Mouse (Mus musculus) erythroid progenitor cell, adult 5-6 weeks (primary cell): Measurements from ENCODE around the gene Baz1b. TPM values are rescaled to one million over a fixed set of nuclear protein-coding genes. Genes with fewer than 3 reads are reported as not detected.
A peak's percentile ranks its signal among the peaks of the same experiment; 100 is the strongest.
"Not testable (repeated sequence)": the region's sequence is repeated elsewhere in the genome, so short reads cannot be mapped to it uniquely, and the experiment has no call there.

Experiments
- ATAC-seq: replicated peaks from 2 replicates; pipeline ENCODE4 v1.8.0; 2016; ENCODE audit warnings: moderate number of reproducible peaks, mild to moderate bottlenecking, moderate TSS enrichment, inconsistent platforms; ENCODE audit not compliant: poor library complexity, low FRiP score, severe bottlenecking
- total RNA-seq, 2 experiments: library from RNA; stranded (forward) in 1 of 2; stranded (reverse) in 1 of 2; fragments of 150-400 nt in 1 of 2; fragments of 186-747, 209-891 nt in 1 of 2; gene quantifications; 2 replicates each; pipeline versions ENCODE4 v1.2.3 to v1.2.4; 2015 to 2017; ENCODE audit warnings: low replicate concordance in 2 of 2

The Baz1b gene
- total RNA-seq, 2 experiments from 2014 or later: 115 to 201 TPM

DNA sequence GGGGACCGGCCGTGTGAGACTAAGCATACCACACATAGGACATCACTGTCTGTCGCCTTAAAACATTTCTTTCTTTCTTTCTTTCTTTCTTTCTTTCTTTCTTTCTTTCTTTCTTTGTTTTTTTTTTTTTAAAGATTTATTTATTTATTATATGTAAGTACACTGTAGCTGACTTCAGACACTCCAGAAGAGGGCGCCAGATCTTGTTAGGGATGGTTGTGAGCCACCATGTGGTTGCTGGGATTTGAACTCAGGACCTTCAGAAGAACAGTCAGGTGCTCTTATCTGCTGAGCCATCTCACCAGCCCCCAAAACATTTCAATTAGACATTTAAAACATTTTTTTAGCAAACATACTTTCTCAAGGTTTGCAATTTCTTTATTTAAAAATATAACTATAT, 38.8 kb downstream of the Baz1b start:
- not testable (repeated sequence) for ATAC-seq

DNA sequence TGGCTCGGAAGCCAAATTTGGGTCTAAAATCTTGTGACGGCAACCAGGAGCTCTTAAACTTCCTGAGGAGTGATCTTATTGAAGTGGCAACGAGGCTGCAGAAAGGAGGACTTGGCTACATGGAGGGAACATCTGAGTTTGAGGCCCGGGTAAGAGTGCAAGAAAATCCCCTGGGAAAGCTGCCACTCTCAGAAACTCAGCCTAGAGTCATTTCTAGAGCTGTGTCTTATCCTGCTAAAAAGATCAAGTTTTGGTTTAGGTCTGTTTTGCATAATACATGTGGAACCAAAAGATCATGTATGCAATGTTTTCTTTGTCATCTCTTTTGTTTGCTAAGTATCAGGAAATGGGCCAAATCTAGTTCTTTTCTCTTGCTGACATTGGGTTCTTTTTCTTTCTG, 43.1 kb downstream of the Baz1b start:
- no peak for ATAC-seq

DNA sequence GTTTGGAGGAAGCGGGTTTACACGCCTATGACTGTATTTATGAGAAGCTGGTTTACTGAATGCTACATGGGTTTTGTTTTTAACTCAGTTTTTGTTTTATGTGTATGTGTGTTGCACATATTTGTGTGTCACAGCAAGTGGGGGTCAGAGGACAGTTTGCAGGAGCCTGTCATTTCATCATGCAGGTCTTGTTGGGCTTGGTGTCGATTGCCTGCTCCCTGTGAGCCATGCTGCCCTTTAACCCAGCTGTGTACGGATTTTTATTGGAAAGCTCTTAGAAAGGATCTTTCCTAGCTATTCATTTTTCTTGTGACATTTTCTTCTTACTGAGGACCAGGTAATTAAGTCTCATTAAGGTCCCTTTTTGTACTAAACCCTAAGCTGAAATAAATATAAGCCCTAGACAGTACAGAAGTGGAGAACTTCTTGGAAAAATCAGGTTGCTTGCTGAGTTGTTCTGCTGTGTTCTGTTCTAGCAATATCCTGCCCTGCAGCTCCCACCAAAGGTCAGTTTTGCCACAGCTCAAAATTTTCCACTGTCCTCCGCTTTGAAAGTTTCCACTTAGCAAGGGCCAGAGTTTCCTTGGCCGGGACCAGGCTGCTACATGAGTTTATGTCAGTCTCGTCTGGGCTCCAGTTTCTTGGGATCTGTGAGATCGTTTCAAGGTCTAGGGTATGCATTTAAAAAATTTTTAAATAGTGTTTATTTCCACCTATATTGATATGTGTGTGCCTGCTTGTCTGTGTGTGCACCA, 46.3 kb downstream of the Baz1b start:
- no peak for ATAC-seq

DNA sequence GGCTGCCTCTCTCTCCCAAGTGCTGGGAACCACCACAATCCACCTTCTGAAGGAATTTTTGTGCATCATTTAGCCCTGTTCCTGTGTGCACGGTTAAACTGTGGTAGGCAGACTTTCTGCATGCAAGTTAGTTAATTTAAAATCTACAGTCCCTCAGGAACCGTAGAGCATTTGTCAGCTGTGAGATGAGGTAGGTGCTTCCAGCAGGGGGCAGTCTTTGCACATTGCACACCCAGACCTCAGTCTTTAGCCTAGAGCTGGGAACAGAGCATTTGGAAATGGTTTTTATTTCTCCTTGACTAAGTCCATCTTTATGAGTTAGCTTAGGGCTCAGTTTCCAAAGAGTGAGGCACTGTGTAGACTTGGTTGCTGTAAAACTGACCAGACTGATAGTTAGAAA, 49.5 kb downstream of the Baz1b start:
- no peak; the same call in 1 of the 2 replicates for ATAC-seq

- no peak for ATAC-seq
These were observed 51.8 kb downstream of the Baz1b start for GRCm38 (mm10) chr5:135238832-135239231.

GRCm38 (mm10) chr5:135241474-135241873, 54.4 kb downstream of the Baz1b start:
- ATAC-seq: no peak

DNA sequence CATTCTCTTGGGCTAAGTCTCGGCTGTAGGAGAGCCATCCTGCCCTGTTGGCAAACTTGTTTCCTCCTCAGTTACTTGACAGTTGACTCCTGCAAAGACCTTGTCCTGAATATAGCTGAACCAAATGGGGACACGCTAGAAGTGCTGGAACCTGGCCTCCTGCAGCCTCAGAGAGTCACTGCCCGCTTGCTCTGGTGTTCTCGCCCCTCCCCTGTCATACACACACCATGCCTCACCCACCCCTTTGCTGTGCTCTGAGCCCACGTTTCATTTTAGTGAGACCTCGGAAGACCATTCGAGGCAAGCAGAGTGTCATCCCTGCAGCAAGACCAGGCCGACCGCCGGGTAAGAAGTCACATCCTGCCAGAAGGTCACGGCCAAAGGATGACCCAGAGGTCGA, 55.1 kb downstream of the Baz1b start:
- no peak for ATAC-seq

DNA sequence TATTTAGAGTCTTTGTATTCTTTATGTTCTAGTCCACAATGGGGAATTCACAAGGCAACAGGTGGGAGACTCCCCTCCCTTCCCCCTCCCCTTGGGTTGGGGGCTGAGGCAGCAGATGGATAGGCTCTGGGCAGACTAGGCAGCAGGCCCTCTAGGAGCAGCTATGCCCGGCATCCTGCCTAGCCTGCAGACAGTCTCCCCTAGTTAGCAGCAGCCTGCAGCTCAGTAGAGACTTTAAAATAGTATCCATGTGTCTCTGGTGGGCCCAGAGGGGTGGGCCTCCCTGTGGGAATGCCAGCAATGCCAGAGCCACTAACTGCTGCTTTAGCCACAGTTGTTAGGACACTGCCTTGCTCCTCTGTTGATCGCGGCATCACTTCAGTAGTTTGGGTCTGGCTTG, 55.5 kb downstream of the Baz1b start:
- ATAC-seq: no peak

DNA sequence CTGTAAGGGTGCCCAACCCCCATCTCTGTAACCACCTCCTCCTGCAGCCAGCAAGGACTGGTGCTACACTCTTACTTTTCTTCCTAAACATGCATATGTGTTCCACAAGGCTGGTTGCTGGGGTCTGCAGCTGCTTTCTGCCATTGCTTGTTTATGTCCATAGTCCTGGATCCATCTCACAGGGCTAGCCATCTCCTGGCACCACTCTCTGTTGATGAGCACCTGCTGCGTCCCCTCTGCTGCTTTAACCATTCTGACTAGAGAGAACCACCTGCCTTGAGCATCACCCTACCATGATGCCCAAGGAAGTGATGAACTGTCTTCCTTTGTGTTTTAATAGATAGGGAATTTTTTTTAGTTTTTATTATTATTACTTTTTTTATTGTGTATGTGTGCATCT, 56.1 kb downstream of the Baz1b start:
- no peak for ATAC-seq

GRCm38 (mm10) chr5:135246531-135246930, 59.5 kb downstream of the Baz1b start:
- no peak for ATAC-seq

- ATAC-seq: no peak
These were observed 60.3 kb downstream of the Baz1b start for GRCm38 (mm10) chr5:135247337-135247736.

- ATAC-seq: no peak
These were observed 62.1 kb downstream of the Baz1b start for GRCm38 (mm10) chr5:135248956-135249676.

DNA sequence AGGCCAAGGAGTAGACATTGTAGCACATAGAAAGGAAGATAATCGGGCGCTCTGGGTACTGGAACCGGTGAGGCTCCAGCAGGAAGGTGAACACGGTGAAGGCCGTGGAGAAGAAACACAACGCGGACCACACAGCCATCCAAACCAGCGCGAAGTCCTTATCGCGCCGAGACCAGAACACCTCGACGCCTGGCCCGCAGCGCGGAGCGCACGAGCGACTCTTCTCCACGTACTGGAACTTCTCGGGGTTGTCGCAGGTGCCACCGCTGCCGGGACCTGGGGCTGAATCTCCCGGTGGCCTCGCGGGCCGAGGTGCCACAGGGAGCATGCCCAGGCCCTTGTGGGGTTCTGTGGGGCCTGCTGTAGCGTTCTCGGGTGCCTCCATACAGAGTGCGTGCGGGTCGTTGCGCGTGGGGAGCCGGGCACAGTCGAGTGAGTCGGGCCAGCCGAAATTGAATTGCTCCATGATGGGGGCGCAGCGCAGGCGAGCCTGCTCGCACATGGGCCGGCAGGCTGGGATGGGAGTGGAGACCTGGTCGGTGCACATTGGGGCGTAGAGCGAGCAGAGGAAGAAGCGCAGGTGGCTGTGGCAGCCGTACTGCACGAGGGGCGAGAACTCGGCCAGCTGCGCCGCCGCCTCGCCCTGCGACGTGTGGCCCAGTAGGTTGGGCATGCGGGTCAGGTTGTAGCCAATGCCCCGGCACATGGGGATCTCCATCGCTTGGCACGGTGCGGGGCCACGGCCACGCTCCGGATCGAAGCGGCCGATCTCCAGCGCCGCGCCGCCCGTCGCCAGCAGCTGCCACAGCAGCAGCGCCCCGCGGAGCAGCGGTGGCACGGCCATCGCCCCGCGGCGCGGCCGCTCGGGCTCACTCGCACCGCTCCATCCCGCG, 63.4 kb downstream of the Baz1b start:
- ATAC-seq: no peak

GRCm38 (mm10) chr5:135251079-135251454, 64.0 kb downstream of the Baz1b start, which contains the start of gene Fzd9:
Gene Fzd9, minus strand, starts transcription at chr5:135251230.
- peak; percentile 78 for ATAC-seq

GRCm38 (mm10) chr5:135253741-135254401, 66.8 kb downstream of the Baz1b start:
- no peak for ATAC-seq

DNA sequence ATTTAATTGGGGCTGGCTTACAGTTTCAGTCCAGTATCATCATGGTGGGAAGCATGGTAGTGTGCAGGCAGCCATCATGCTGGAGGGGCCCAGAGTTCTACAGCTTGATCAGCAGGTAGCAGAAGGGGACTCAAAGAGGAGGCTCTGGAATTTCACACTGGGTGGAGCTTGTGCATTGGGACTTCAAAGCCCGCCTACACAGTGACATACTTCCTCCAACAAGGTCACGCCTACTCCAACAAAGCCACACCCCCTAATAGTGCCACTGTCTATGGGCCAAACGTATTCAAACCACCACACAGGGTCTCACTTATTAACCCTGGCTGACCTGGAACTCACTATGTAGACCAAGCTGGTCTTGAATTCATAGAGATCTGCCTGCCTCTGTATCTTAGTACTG, 69.1 kb downstream of the Baz1b start:
- no peak for ATAC-seq

DNA sequence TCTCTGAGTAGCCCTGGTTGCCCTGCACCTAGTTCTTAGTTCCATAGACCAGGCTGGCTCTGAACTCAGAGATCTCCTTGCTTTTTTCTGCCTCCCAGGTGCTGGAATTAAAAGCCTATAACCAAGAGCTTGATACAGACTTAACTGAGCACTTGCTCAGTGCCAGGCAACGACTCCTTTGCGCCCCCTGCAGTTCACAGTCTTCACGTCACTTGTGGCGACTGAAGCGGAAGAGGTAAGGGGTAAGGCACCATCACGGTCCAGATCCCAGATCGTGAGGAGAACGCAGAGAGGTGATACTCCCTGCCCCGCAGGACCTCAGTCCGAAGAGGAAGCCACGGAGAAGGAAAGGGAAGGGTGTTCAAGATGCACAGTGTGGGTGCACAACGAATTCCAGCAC, 70.5 kb downstream of the Baz1b start:
- ATAC-seq: no peak

DNA sequence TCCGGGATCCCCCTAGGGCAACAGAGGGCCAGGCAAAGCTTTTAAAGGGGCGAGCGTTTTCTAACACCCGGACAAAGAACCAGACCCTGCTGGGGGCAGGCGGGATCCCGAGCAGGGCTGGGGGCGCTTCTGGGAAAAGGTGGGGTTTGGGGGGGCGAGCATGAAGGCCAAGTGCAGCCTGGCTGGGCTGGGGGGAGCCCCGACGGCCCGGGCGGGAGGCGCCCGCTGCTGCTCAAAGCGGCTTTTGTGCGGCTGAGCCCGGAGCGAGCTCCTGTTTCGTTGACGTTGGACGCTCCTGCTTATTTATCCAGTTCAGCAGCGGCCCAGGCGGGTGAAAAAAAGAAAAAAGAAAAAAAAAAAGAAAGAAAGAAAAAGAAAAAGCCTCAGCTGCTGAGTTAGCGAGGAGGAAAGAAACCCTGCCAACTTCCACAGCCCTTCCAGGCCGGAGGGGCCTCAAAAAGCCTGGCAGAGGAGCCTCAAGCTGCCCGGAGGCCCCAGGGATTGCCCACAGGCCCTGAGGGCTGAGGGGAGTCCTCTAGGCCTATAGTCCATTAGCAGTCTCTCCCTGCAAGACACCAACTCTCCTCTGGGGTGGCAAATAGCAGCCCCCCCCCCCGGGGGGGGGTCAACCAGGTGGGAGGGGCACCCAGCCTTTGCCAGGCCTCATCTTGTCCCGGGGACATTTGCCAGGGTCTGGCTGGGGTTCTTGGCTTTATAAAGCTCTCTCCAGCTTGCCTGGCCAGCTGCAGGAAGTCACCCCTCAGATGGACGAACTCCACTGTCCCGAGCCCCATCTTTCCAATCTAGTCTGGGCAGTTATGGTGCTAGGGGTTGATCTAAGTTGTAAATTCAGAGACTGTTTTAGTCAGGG, 71.5 kb downstream of the Baz1b start:
- no peak for ATAC-seq
